Mouse (Mus musculus): ENCODE results near the gene Wdfy1. TPM values are rescaled to one million over a fixed set of nuclear protein-coding genes. Genes with fewer than 3 reads are reported as not detected.

The Wdfy1 gene
- polyA plus RNA-seq, 1 experiment from 2014 or later = 48.0 TPM

GRCm38 (mm10) chr1:79786267-79786927 is 10.5 kb upstream of the Wdfy1 start:
- Histone ChIP-seq H3K4me2 (replicated peaks) (no peak overlapping the region), H3K9ac (no peak overlapping the region), H3K4me1 (no peaks in the 10 kb centered on the region; the same call in 1 of the 2 replicates), H3K4me3 (replicated peaks) (no peak overlapping the region), H3K27ac (replicated peaks) (no peak overlapping the region), H3K27me3 (no peaks in the 10 kb centered on the region), H3K36me3 (peaks cover 17% of the 10 kb centered on the region), H3K9me3 (replicated peaks) (no peaks in the 10 kb centered on the region)
- 59% methylated on average over 7 of the region's 7 CpGs for WGBS
- ATAC-seq (ENCODE audit: insufficient number of reproducible peaks, low FRiP score, low TSS enrichment, low read depth) = no peak

GRCm38 (mm10) chr1:79782433-79782832 is 6.5 kb upstream of the Wdfy1 start:
- Histone ChIP-seq H3K36me3 (peaks cover 50% of the 10 kb centered on the region), H3K9ac (no peak overlapping the region), H3K27me3 (no peaks in the 10 kb centered on the region), H3K4me2 (replicated peaks) (no peak overlapping the region), H3K4me1 (no peaks in the 10 kb centered on the region), H3K9me3 (replicated peaks) (no peaks in the 10 kb centered on the region), H3K4me3 (replicated peaks) (no peak overlapping the region), H3K27ac (replicated peaks) (no peak overlapping the region)
- no peak for ATAC-seq (ENCODE audit: insufficient number of reproducible peaks, low FRiP score, low TSS enrichment, low read depth)
- 83% methylated on average over 3 of the region's 3 CpGs for WGBS

- WGBS = 81% methylated on average over 11 of the region's 11 CpGs
- Histone ChIP-seq H3K36me3 (peaks cover 49% of the 10 kb centered on the region), H3K9me3 (replicated peaks) (no peaks in the 10 kb centered on the region), H3K4me3 (replicated peaks) (no peak overlapping the region), H3K4me2 (replicated peaks) (no peak overlapping the region), H3K9ac (no peak overlapping the region), H3K27me3 (no peaks in the 10 kb centered on the region), H3K27ac (replicated peaks) (no peak overlapping the region), H3K4me1 (no peaks in the 10 kb centered on the region)
- ATAC-seq (ENCODE audit: insufficient number of reproducible peaks, low FRiP score, low TSS enrichment, low read depth) = no peak
These were observed 2.1 kb upstream of the Wdfy1 start for GRCm38 (mm10) chr1:79778011-79778410.

GRCm38 (mm10) chr1:79774164-79774780 is 1.7 kb downstream of the Wdfy1 start:
- H3K27ac ChIP-seq (replicated peaks) = no peak overlapping the region
- no peak overlapping the region for H3K4me2 ChIP-seq (replicated peaks)
- no peaks in the 10 kb centered on the region for H3K9me3 ChIP-seq (replicated peaks)
- H3K36me3 ChIP-seq = peaks cover 15% of the 10 kb centered on the region
- ATAC-seq (ENCODE audit: insufficient number of reproducible peaks, low FRiP score, low TSS enrichment, low read depth) = no peak
- no peak overlapping the region for H3K4me3 ChIP-seq (replicated peaks)
- no peaks in the 10 kb centered on the region for H3K4me1 ChIP-seq
- WGBS = 78% methylated on average over 4 of the region's 4 CpGs
- H3K27me3 ChIP-seq = no peaks in the 10 kb centered on the region
- H3K9ac ChIP-seq = no peak overlapping the region

- ATAC-seq (ENCODE audit: insufficient number of reproducible peaks, low FRiP score, low TSS enrichment, low read depth) = no peak
- 54% methylated on average over 1 of the region's 1 CpGs for WGBS
These were observed 7.7 kb downstream of the Wdfy1 start for GRCm38 (mm10) chr1:79768231-79768630.

DNA sequence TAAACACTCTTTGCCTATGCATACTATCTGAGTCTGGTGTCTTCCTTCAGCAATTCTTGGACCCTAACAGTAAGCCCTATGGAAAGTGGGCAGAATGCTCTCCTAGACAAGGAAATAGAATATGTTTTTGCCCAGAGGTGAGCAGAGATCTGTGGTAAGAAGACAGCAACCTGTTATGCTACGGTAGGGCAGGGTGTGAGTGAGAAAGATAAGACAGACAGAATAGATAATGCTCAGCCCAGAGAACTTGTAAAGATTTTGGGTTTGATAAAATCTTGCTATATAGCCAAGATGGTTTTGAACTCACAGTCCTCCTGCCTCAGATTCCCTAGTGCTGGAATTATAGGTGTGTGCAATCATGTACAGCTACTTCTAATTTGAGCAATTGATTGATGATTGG is 11.5 kb downstream of the Wdfy1 start:
- H3K4me2 ChIP-seq (replicated peaks) = no peak overlapping the region
- whole genome bisulfite sequencing = 92% methylated on average over 1 of the region's 1 CpGs
- no peak overlapping the region for H3K27ac ChIP-seq (replicated peaks)
- ATAC-seq (ENCODE audit: insufficient number of reproducible peaks, low FRiP score, low TSS enrichment, low read depth) = no peak
- H3K36me3 ChIP-seq = no peaks in the 10 kb centered on the region
- peaks cover 16% of the 10 kb centered on the region for H3K4me1 ChIP-seq
- no peaks in the 10 kb centered on the region for H3K27me3 ChIP-seq
- no peak overlapping the region for H3K9ac ChIP-seq
- H3K9me3 ChIP-seq (replicated peaks) = no peaks in the 10 kb centered on the region
- no peak overlapping the region for H3K4me3 ChIP-seq (replicated peaks)

More at GRCm38 (mm10) chr1:79768231-79768630, 7.7 kb downstream of the Wdfy1 start:
- Histone ChIP-seq H3K4me1 (no peaks in the 10 kb centered on the region), H3K9ac (no peak overlapping the region), H3K9me3 (replicated peaks) (no peaks in the 10 kb centered on the region), H3K4me3 (replicated peaks) (no peak overlapping the region), H3K27me3 (no peaks in the 10 kb centered on the region), H3K27ac (replicated peaks) (no peak overlapping the region), H3K36me3 (no peaks in the 10 kb centered on the region), H3K4me2 (replicated peaks) (no peak overlapping the region)

DNA sequence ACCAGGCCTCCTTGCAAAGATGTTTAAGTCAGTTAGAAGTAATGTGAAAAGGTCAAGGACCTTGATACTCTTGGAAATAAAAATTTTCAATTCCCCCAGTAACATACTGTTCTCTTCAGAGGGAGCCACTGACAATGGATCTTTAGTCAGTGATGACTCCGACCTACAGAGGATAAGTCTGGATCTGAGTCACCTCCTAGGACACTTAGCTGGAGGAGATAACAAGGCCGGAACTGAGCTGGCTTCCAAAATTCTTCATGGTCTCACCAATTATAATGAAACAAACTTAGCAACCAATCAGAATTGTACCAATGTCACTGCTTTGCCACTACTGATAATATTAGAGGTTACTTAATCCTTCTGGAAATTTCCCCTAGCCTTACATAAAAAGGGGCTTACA is 11.9 kb downstream of the Wdfy1 start:
- no peaks in the 10 kb centered on the region for H3K36me3 ChIP-seq
- 82% methylated on average over 2 of the region's 2 CpGs for WGBS
- no peak overlapping the region for H3K4me2 ChIP-seq (replicated peaks)
- no peak for ATAC-seq (ENCODE audit: insufficient number of reproducible peaks, low FRiP score, low TSS enrichment, low read depth)
- H3K9ac ChIP-seq = no peak overlapping the region
- peaks cover 16% of the 10 kb centered on the region for H3K4me1 ChIP-seq
- no peak overlapping the region for H3K4me3 ChIP-seq (replicated peaks)
- no peak overlapping the region for H3K27ac ChIP-seq (replicated peaks)
- H3K9me3 ChIP-seq (replicated peaks) = no peaks in the 10 kb centered on the region
- no peaks in the 10 kb centered on the region for H3K27me3 ChIP-seq

DNA sequence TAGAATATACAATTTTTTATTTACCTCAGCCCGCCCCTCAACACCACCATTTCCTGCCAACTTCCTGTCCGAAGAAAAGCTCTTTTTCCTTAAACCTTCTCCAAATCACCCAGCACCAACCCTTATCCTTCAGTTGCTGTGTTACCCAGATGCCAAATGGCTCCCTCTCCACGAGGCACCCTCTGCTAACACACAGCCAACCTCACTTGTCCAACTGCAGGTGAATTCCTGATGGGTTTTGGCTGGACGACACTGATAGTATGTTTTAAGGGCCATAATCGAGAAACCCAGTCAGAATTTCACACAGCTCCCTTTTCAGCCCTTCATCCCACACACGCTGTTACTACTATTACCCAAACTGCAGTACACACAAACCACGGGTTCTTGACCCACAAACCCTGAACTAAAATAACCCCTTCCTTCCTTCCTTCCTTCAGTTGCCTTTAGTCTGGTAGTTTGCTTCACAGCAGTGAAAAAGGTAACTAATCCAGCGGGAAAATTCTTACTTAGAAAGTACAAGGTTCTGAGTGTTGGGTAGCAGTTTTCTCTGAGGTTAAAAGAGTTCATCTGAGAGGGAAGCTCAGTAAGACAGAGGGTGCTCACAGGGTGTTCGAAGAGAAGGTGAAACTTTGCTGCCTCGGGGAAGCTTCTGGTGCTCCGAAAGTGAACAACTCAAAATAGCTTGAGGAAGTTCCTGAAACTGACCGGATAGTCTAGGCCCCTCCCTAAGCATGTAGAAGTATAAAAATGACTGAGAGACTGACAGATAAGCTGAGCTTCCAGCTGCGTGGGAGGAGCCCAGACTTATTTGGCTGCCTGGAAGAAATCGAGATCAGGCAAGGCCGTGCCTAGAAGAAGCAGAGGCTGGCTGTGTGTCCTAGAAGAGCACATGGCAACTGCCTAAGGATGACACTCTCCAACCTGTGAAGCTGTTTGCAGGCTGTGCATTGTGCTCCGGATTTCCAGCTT is 13.4 kb downstream of the Wdfy1 start:
- ATAC-seq (ENCODE audit: insufficient number of reproducible peaks, low FRiP score, low TSS enrichment, low read depth) = no peak

GRCm38 (mm10) chr1:79761917-79762271 is 14.0 kb downstream of the Wdfy1 start:
- H3K36me3 ChIP-seq = no peaks in the 10 kb centered on the region
- no peak overlapping the region for H3K9ac ChIP-seq
- 2% methylated on average over 6 of the region's 6 CpGs for WGBS
- H3K4me1 ChIP-seq = peaks cover 21% of the 10 kb centered on the region
- ATAC-seq (ENCODE audit: insufficient number of reproducible peaks, low FRiP score, low TSS enrichment, low read depth) = no peak
- no peaks in the 10 kb centered on the region for H3K9me3 ChIP-seq (replicated peaks)
- no peaks in the 10 kb centered on the region for H3K27me3 ChIP-seq
- H3K4me2 ChIP-seq (replicated peaks) = peak overlapping the region; percentile 82
- no peak overlapping the region for H3K27ac ChIP-seq (replicated peaks)
- H3K4me3 ChIP-seq (replicated peaks) = peak overlapping the region; percentile 92

More for the DNA sequence above, 13.4 kb downstream of the Wdfy1 start:
- Histone ChIP-seq H3K9ac (no peak overlapping the region), H3K4me2 (replicated peaks) (peak overlapping the region; percentile 82), H3K4me3 (replicated peaks) (peak overlapping the region; percentile 92), H3K27ac (replicated peaks) (no peak overlapping the region), H3K27me3 (no peaks in the 10 kb centered on the region), H3K9me3 (replicated peaks) (no peaks in the 10 kb centered on the region), H3K4me1 (peaks cover 21% of the 10 kb centered on the region), H3K36me3 (no peaks in the 10 kb centered on the region)
- 50% methylated on average over 16 of the region's 16 CpGs for WGBS

GRCm38 (mm10) chr1:79761106-79761916 is 14.6 kb downstream of the Wdfy1 start:
- H3K27me3 ChIP-seq = no peaks in the 10 kb centered on the region
- H3K4me1 ChIP-seq = peaks cover 21% of the 10 kb centered on the region
- H3K9me3 ChIP-seq (replicated peaks) = no peaks in the 10 kb centered on the region
- peak overlapping the region; percentile 92 for H3K4me3 ChIP-seq (replicated peaks)
- H3K36me3 ChIP-seq = no peaks in the 10 kb centered on the region
- H3K9ac ChIP-seq = peak overlapping the region; percentile 79
- WGBS = under 1% methylated on average over 65 of the region's 65 CpGs
- ATAC-seq (ENCODE audit: insufficient number of reproducible peaks, low FRiP score, low TSS enrichment, low read depth) = peak; percentile 89
- peak overlapping the region; percentile 82 for H3K4me2 ChIP-seq (replicated peaks)
- 0 out of 2 replicates have a peak overlapping the region, but pooled peaks have one; percentile 51 for H3K27ac ChIP-seq (replicated peaks)
